Mouse (Mus musculus) E14TG2a.4 (cell line): ENCODE data around the gene Lin37.
A peak's percentile ranks its signal among the peaks of the same experiment; 100 is the strongest.

Experiments
- H3K27me3 ChIP-seq: 2 replicates; pipeline ENCODE4 v1.6.1; 2014; ENCODE audit warnings: low read length, control low read depth; ENCODE audit not compliant: insufficient read depth
- H3K36me3 ChIP-seq: 2 replicates; pipeline ENCODE4 v1.6.1; 2014; ENCODE audit warnings: low read length, control low read depth; ENCODE audit not compliant: insufficient read depth
- H3K4me1 ChIP-seq: replicated peaks from 2 replicates; pipeline ENCODE4 v1.6.1; 2014; ENCODE audit warnings: low read depth, low read length, control low read depth
- H3K4me3 ChIP-seq: replicated peaks from 2 replicates; pipeline ENCODE4 v1.5.1; 2014; ENCODE audit warnings: mild to moderate bottlenecking, low read length
- H3K9me3 ChIP-seq: 2 replicates; pipeline ENCODE4 v1.6.1; 2014; ENCODE audit warnings: low read length, control low read depth
- CTCF ChIP-seq: conservative IDR thresholded peaks from 2 replicates; pipeline ENCODE4 v1.5.1; 2014; ENCODE audit warnings: low read length
- NANOG ChIP-seq: IDR thresholded peaks from 2 replicates; pipeline ENCODE4 v1.6.1; 2014; ENCODE audit warnings: borderline replicate concordance, low read length, mixed read lengths
- POU5F1 ChIP-seq: IDR thresholded peaks from 2 replicates; pipeline ENCODE4 v1.6.1; 2014; ENCODE audit warnings: low read length, borderline replicate concordance

Lin37 gene

GRCm38 (mm10) chr7:30526981-30527380 lies 32.7 kb downstream of the Lin37 start:
- peaks cover 5% of the 10 kb centered on the region for H3K36me3 ChIP-seq
- H3K4me3 ChIP-seq, result peak overlapping the region; percentile 70
- H3K27me3 ChIP-seq, result peaks cover 83% of the 10 kb centered on the region
- no peak for TF ChIP-seq NANOG
- no peak for TF ChIP-seq CTCF
- no peak for TF ChIP-seq POU5F1
- H3K4me1 ChIP-seq, result peaks cover 55% of the 10 kb centered on the region
- no peaks in the 10 kb centered on the region for H3K9me3 ChIP-seq

- H3K36me3 ChIP-seq, result peaks cover 4% of the 10 kb centered on the region
- peaks cover 55% of the 10 kb centered on the region for H3K4me1 ChIP-seq
- TF ChIP-seq POU5F1 (no peak), NANOG (no peak), CTCF (no peak)
- H3K9me3 ChIP-seq, result no peaks in the 10 kb centered on the region
- peak overlapping the region; percentile 70 for H3K4me3 ChIP-seq
- peaks cover 83% of the 10 kb centered on the region for H3K27me3 ChIP-seq
Measured at GRCm38 (mm10) chr7:30526399-30526798, 33.2 kb downstream of the Lin37 start.

GRCm38 (mm10) chr7:30525954-30526353 lies 33.7 kb downstream of the Lin37 start:
- Histone ChIP-seq H3K4me1 (peaks cover 55% of the 10 kb centered on the region), H3K27me3 (peaks cover 85% of the 10 kb centered on the region), H3K4me3 (peak overlapping the region; percentile 70), H3K9me3 (no peaks in the 10 kb centered on the region), H3K36me3 (peaks cover 4% of the 10 kb centered on the region)
- TF ChIP-seq CTCF, result no peak

GRCm38 (mm10) chr7:30524487-30524886 lies 35.2 kb downstream of the Lin37 start:
- Histone ChIP-seq H3K4me3 (no peak overlapping the region), H3K9me3 (no peaks in the 10 kb centered on the region), H3K4me1 (peaks cover 48% of the 10 kb centered on the region), H3K36me3 (peaks cover 2% of the 10 kb centered on the region), H3K27me3 (peaks cover 85% of the 10 kb centered on the region)
- TF ChIP-seq CTCF (no peak), POU5F1 (no peak), NANOG (no peak)

- Histone ChIP-seq H3K36me3 (no peaks in the 10 kb centered on the region), H3K27me3 (peaks cover 87% of the 10 kb centered on the region), H3K9me3 (no peaks in the 10 kb centered on the region), H3K4me3 (no peak overlapping the region), H3K4me1 (peaks cover 54% of the 10 kb centered on the region)
- TF ChIP-seq CTCF (no peak), POU5F1 (no peak), NANOG (no peak)
Measured at GRCm38 (mm10) chr7:30522871-30523270, 36.8 kb downstream of the Lin37 start.

GRCm38 (mm10) chr7:30520856-30521255 lies 38.8 kb downstream of the Lin37 start:
- H3K4me1 ChIP-seq, result peaks cover 41% of the 10 kb centered on the region
- no peak for TF ChIP-seq NANOG
- TF ChIP-seq CTCF, result no peak
- TF ChIP-seq POU5F1, result no peak
- H3K27me3 ChIP-seq, result peaks cover 67% of the 10 kb centered on the region
- H3K9me3 ChIP-seq, result no peaks in the 10 kb centered on the region
- no peak overlapping the region for H3K4me3 ChIP-seq
- no peaks in the 10 kb centered on the region for H3K36me3 ChIP-seq

- no peaks in the 10 kb centered on the region for H3K36me3 ChIP-seq
- H3K27me3 ChIP-seq, result peaks cover 66% of the 10 kb centered on the region
- H3K9me3 ChIP-seq, result no peaks in the 10 kb centered on the region
- no peak overlapping the region for H3K4me3 ChIP-seq
- peaks cover 43% of the 10 kb centered on the region for H3K4me1 ChIP-seq
- TF ChIP-seq NANOG (no peak), CTCF (no peak), POU5F1 (no peak)
Measured at GRCm38 (mm10) chr7:30520396-30520795, 39.2 kb downstream of the Lin37 start.

- TF ChIP-seq NANOG, result no peak
- TF ChIP-seq POU5F1, result no peak
- peak; percentile 22; the same call in 1 of the 2 replicates for TF ChIP-seq CTCF
- Histone ChIP-seq H3K4me3 (0 out of 2 replicates have a peak overlapping the region, but pooled peaks have one; percentile 11), H3K36me3 (no peaks in the 10 kb centered on the region), H3K27me3 (peaks cover 54% of the 10 kb centered on the region), H3K4me1 (peaks cover 47% of the 10 kb centered on the region), H3K9me3 (no peaks in the 10 kb centered on the region)
Measured at GRCm38 (mm10) chr7:30518325-30518724, 41.3 kb downstream of the Lin37 start.

- Histone ChIP-seq H3K4me1 (peaks cover 38% of the 10 kb centered on the region), H3K4me3 (peak overlapping the region; percentile 66), H3K27me3 (peaks cover 31% of the 10 kb centered on the region), H3K36me3 (no peaks in the 10 kb centered on the region), H3K9me3 (no peaks in the 10 kb centered on the region)
- no peak for TF ChIP-seq POU5F1
- no peak for TF ChIP-seq NANOG
- no peak for TF ChIP-seq CTCF
Measured at GRCm38 (mm10) chr7:30515003-30515760, 44.5 kb downstream of the Lin37 start.

GRCm38 (mm10) chr7:30508061-30508460 lies 51.6 kb downstream of the Lin37 start:
- H3K9me3 ChIP-seq, result peaks cover 9% of the 10 kb centered on the region; the same call in 1 of the 2 replicates
- no peak overlapping the region for H3K4me3 ChIP-seq
- peaks cover 9% of the 10 kb centered on the region; the same call in 1 of the 2 replicates for H3K4me1 ChIP-seq
- TF ChIP-seq CTCF, result no peak
- no peak for TF ChIP-seq POU5F1
- no peak for TF ChIP-seq NANOG
- H3K36me3 ChIP-seq, result no peaks in the 10 kb centered on the region
- H3K27me3 ChIP-seq, result peaks cover 12% of the 10 kb centered on the region
